Mouse (Mus musculus) inflammation-experienced regulatory T-cells, adult 6 months (primary cell): Measurements from ENCODE around the gene Olfr251. TPM values are rescaled to one million over a fixed set of nuclear protein-coding genes. Genes with fewer than 3 reads are reported as not detected.
"Not testable (repeated sequence)": the region's sequence is repeated elsewhere in the genome, so short reads cannot be mapped to it uniquely, and the experiment has no call there.

Experiments used
- ATAC-seq: one replicate; pipeline ENCODE4 v1.8.0; 2017
- polyA plus RNA-seq, 3 experiments: library from polyadenylated mRNA; unstranded; fragments of 100-300 nt; shearing (Covaris generic); gene quantifications; one replicate each; pipeline ENCODE4 v1.2.1; 2017

Olfr251 gene
- polyA plus RNA-seq, result not detected

- no peak for ATAC-seq
Measured at GRCm38 (mm10) chr9:38376786-38377185, at the start of gene Olfr251. Olfr251 (plus strand) TSS chr9:38377086.

- ATAC-seq, result no peak
Measured at GRCm38 (mm10) chr9:38328760-38329159, 48.1 kb upstream of the Olfr251 start, which contains the start of gene Olfr25. Olfr25 (plus strand) TSS chr9:38329060.

- no peak for ATAC-seq
Measured at GRCm38 (mm10) chr9:38348111-38348510, 28.8 kb upstream of the Olfr251 start, which contains the start of gene Olfr898. Olfr898 (plus strand) TSS chr9:38348411.

GRCm38 (mm10) chr9:38366596-38366995, 10.3 kb upstream of the Olfr251 start, which contains the start of gene Olfr250:
Olfr250 (plus strand) TSS chr9:38366896.
- ATAC-seq, result no peak

- ATAC-seq, result no peak
Measured at GRCm38 (mm10) chr9:38401398-38401797, 24.5 kb downstream of the Olfr251 start, which contains the start of gene Olfr147. Olfr147 (plus strand) TSS chr9:38401698.

GRCm38 (mm10) chr9:38407502-38407901, 30.6 kb downstream of the Olfr251 start:
- ATAC-seq, result not testable (repeated sequence)

GRCm38 (mm10) chr9:38413502-38413901, 36.6 kb downstream of the Olfr251 start:
- ATAC-seq, result not testable (repeated sequence)

- ATAC-seq, result no peak
Measured at GRCm38 (mm10) chr9:38423801-38424200, 46.9 kb downstream of the Olfr251 start.

GRCm38 (mm10) chr9:38427026-38427425, 50.1 kb downstream of the Olfr251 start:
- no peak for ATAC-seq

- ATAC-seq, result no peak
Measured at GRCm38 (mm10) chr9:38429155-38429554, 52.3 kb downstream of the Olfr251 start, which contains the start of gene Olfr901. Olfr901 (plus strand) TSS chr9:38429455.

Other genes with a start within 250 kb of the Olfr251 start
- under 1 TPM in 1 of 3 experiments, not detected in 2; 0.22 TPM for gene Olfr890, start 234.6 kb upstream of the Olfr251 start, polyA plus RNA-seq
- not detected for gene Olfr891, start 196.3 kb upstream of the Olfr251 start, polyA plus RNA-seq
- not detected for gene Olfr893, start 168.7 kb upstream of the Olfr251 start, polyA plus RNA-seq
- not detected for gene Olfr894, start 159.0 kb upstream of the Olfr251 start, polyA plus RNA-seq
- not detected for gene Olfr143, start 124.3 kb upstream of the Olfr251 start, polyA plus RNA-seq
- not detected for gene Olfr895, start 109.2 kb upstream of the Olfr251 start, polyA plus RNA-seq
- not detected for gene Olfr896-ps1, start 86.0 kb upstream of the Olfr251 start, polyA plus RNA-seq
- not detected for gene Olfr25, start 48.0 kb upstream of the Olfr251 start, polyA plus RNA-seq
- gene Olfr898, start 28.7 kb upstream of the Olfr251 start, polyA plus RNA-seq, result not detected
- under 1 TPM in 1 of 3 experiments, not detected in 2; 0.08 TPM for gene Olfr250, start 10.2 kb upstream of the Olfr251 start, polyA plus RNA-seq
- not detected for gene Olfr147, start 24.6 kb downstream of the Olfr251 start, polyA plus RNA-seq
- not detected for gene Olfr901, start 52.4 kb downstream of the Olfr251 start, polyA plus RNA-seq
- not detected for gene Olfr902, start 70.6 kb downstream of the Olfr251 start, polyA plus RNA-seq
- gene Olfr904, start 86.1 kb downstream of the Olfr251 start, polyA plus RNA-seq, result not detected
- gene Olfr905, start 94.0 kb downstream of the Olfr251 start, polyA plus RNA-seq, result under 1 TPM in 1 of 3 experiments, not detected in 2; 0.09 TPM
- gene Olfr906, start 110.0 kb downstream of the Olfr251 start, polyA plus RNA-seq, result not detected
- not detected for gene Olfr907, start 118.7 kb downstream of the Olfr251 start, polyA plus RNA-seq
- under 1 TPM in 2 of 3 experiments, not detected in 1; 0.09 to 0.67 TPM for gene Olfr911-ps1, start 144.5 kb downstream of the Olfr251 start, polyA plus RNA-seq
- not detected for gene Olfr910, start 160.8 kb downstream of the Olfr251 start, polyA plus RNA-seq
- gene Olfr912, start 203.1 kb downstream of the Olfr251 start, polyA plus RNA-seq, result under 1 TPM in 1 of 3 experiments, not detected in 2; 0.10 TPM
- not detected for gene Olfr913, start 215.7 kb downstream of the Olfr251 start, polyA plus RNA-seq
- not detected for gene Olfr914, start 228.0 kb downstream of the Olfr251 start, polyA plus RNA-seq